Mouse (Mus musculus): ENCODE measurements around the gene Hecw1. TPM values are rescaled to one million over a fixed set of nuclear protein-coding genes. Genes with fewer than 3 reads are reported as not detected.

The Hecw1 gene
- polyA plus RNA-seq (2012; ENCODE audit: insufficient read depth, insufficient read length, missing spikeins) = not detected in 2 replicates

DNA sequence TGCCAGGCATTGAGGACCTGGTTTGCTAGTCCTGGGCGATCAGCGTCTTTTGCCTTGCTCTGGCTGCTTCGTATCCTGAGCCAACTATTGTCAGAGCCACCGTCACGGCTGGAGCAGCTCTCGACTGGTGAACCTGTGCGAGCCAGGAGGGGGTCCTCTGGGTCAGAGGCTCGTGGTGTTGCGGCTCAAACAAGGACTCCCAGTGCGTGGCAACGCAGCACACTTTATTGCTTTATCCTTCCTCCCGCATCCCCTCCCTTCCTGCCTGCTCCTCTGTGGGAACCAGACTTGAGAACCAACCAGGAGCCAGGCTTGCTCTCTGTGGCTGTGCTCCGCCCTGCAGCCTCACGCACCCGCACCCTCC is at the start of gene Hecw1:
Gene Hecw1 (minus strand): TSS at position 323 of the 364 bp plus-strand sequence.
- H3K4me1 ChIP-seq (ENCODE audit: control insufficient read depth, insufficient read depth, insufficient read length, low read length) = no peaks in the 10 kb centered on the region; the same call in 1 of the 2 replicates
- H3K27ac ChIP-seq (replicated peaks; ENCODE audit: low read depth, low read length) = no peak within 1 kb of the TSS
- no peak within 1 kb of the TSS for H3K4me3 ChIP-seq (ENCODE audit: insufficient read depth, low read depth, low read length)

DNA sequence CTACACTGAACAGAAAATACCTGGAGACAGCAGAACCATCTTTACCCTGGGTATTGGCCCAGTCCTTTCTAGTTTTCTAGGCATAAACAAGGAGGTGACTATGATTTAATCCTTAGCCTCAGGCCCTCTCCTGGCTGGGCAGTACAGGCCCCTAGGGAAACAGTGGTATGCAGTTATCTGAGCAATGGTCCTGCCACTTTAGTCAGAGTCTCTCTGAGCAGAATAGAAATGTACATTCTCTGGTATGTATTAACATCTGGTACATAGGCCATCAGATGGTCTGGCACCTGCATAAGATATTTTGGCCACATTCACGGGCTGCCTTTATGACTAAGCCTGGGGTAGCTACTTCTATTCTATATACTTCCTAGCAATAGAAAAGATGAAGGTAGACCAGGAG is 38.3 kb upstream of the Hecw1 start:
- Histone ChIP-seq H3K27ac (replicated peaks; ENCODE audit: low read depth, low read length) (no peak overlapping the region), H3K4me3 (ENCODE audit: insufficient read depth, low read depth, low read length) (no peak overlapping the region)

DNA sequence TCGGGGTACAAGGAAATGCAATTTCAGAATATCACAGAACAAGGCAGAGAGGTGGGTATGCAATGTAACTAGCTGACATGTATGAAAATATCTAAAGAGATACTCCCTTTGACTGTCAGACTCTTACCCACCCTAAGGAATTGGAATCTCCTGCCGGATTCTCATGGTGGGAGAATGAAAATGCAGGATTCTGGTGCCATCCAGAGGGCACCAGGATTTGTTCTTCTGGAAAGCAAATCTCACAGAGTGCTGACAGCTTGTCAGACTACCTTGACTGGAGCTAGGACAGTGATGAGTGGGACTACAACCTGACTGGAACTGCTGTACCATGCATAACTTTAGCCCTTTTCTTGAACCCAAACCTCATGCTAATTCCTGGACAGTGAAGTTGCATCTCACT is 29.6 kb upstream of the Hecw1 start:
- Histone ChIP-seq H3K27ac (replicated peaks; ENCODE audit: low read depth, low read length) (no peak overlapping the region), H3K4me1 (ENCODE audit: control insufficient read depth, insufficient read depth, insufficient read length, low read length) (no peaks in the 10 kb centered on the region), H3K4me3 (ENCODE audit: insufficient read depth, low read depth, low read length) (no peak overlapping the region)

More for the DNA sequence above, 38.3 kb upstream of the Hecw1 start:
- H3K4me1 ChIP-seq (ENCODE audit: control insufficient read depth, insufficient read depth, insufficient read length, low read length) = no peaks in the 10 kb centered on the region

DNA sequence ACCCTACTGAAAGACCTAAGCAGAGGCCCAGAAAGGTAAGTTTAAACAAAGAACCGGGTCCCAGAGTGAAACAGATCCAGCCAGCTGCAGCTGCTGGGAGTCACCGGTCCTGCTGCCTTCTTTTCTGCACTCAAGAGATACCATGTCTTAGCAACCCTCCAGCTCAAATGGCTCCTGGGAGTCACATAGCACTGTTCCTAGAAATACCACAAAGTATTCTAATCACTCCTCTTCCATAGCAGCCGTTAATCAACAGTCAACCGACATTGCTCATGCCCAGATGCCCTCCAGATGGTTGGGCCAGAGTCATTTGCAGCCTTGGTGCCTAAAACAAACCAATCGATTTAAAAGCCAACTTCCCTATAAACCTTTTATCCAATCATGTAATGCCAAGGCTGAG is 19.8 kb upstream of the Hecw1 start:
- Histone ChIP-seq H3K4me1 (ENCODE audit: control insufficient read depth, insufficient read depth, insufficient read length, low read length) (no peaks in the 10 kb centered on the region), H3K27ac (replicated peaks; ENCODE audit: low read depth, low read length) (no peak overlapping the region), H3K4me3 (ENCODE audit: insufficient read depth, low read depth, low read length) (no peak overlapping the region)

DNA sequence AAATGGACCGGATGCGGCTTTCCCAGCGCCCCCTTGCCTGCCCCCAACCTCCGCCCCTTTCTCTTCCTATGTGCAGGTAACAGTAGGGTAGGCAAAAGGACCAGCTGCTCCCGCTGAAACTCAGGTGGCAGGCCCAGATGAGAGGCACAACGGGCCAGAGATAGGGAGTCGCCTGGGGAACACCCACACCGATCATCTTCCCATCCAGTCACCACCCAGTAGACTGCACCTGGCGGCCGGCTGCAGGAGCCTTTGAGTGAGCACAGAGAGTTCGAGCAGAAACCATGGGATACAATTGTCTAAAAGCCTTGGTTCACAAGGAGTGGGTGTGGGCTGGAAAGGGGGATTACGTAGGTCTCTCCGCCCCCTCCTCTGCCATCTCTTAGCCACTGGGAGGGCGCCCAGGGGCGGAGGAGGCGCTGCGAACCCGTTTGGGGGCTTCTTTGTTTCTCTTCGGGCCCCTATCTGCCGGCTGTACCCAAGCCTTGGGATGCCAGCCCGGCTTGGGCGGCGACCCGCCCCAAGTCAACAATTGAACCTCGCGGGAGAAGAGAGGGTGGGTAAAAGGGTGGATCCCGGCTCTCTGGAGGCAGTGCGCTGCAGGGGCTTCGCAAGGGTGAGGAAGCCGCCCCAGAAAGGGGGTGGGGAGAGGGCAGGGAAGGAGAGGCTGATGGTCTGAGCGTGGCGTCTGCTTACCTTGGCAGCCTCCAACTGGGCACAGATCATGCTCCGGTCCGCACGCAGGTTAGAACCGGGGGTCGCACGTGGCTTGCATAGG is 711 bp downstream of the Hecw1 start:
- H3K4me1 ChIP-seq (ENCODE audit: control insufficient read depth, insufficient read depth, insufficient read length, low read length) = no peaks in the 10 kb centered on the region; the same call in 1 of the 2 replicates
- no peak overlapping the region for H3K27ac ChIP-seq (replicated peaks; ENCODE audit: low read depth, low read length)
- H3K4me3 ChIP-seq (ENCODE audit: insufficient read depth, low read depth, low read length) = no peak overlapping the region

DNA sequence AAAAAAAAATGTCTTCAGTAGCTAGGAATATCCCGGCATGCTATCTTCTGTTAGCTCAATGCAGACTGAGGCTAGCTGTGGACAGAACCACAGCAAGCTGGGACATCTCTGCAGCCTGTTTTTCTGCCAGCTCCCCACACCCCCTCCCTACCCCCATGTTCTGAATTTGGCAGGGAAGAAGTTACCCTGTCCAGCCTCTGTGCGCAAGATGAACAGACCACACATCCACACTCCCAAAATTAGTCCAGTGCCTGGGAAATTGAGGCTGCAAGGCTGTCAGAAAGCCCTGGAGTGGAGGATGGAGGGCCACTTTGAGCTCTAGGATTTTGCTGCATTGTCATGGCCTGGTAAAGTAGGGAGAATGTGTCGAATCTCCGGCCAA is 1.3 kb downstream of the Hecw1 start:
- Histone ChIP-seq H3K27ac (replicated peaks; ENCODE audit: low read depth, low read length) (no peak overlapping the region), H3K4me3 (ENCODE audit: insufficient read depth, low read depth, low read length) (no peak overlapping the region), H3K4me1 (ENCODE audit: control insufficient read depth, insufficient read depth, insufficient read length, low read length) (no peaks in the 10 kb centered on the region; the same call in 1 of the 2 replicates)

DNA sequence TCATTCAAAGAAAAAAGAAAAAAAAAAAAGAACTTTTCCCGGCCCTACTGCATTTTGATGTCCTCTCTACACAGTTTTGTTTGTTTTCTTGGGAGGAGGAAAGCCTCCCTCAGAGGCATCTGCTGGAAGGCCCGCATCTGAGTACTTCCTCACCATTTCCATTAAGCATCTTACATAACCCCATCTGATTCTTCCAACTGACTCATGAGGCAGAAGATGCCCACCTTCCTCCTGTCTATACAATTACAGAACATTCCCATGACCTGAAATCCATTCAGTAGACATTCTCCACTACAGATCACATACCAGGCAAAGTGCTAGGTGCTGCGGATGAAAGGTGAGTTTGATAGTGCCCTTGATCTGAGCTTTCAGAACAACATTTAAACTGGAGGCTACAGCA is 3.4 kb downstream of the Hecw1 start:
- no peak overlapping the region for H3K4me3 ChIP-seq (ENCODE audit: insufficient read depth, low read depth, low read length)
- H3K27ac ChIP-seq (replicated peaks; ENCODE audit: low read depth, low read length) = no peak overlapping the region
- H3K4me1 ChIP-seq (ENCODE audit: control insufficient read depth, insufficient read depth, insufficient read length, low read length) = no peaks in the 10 kb centered on the region; the same call in 1 of the 2 replicates

DNA sequence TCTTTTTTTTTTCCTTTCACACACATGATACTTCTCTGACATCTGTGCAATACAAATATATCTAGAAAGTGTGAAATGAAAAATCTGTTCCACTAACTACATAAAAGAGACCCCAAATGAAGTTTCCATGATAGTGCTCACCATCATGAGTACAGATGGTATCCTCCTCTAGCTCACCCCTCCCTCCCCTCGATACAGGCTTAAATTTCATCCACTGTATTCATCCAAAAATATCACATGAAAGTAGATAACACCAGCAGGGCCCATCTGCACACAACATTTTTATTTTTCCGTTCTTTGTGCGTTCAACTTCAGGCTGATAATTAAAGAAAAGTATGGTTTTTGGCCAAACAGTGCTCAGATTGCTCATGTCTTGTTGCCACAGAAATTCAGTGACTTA is 5.5 kb downstream of the Hecw1 start:
- Histone ChIP-seq H3K4me3 (ENCODE audit: insufficient read depth, low read depth, low read length) (no peak overlapping the region), H3K27ac (replicated peaks; ENCODE audit: low read depth, low read length) (no peak overlapping the region), H3K4me1 (ENCODE audit: control insufficient read depth, insufficient read depth, insufficient read length, low read length) (no peaks in the 10 kb centered on the region)

DNA sequence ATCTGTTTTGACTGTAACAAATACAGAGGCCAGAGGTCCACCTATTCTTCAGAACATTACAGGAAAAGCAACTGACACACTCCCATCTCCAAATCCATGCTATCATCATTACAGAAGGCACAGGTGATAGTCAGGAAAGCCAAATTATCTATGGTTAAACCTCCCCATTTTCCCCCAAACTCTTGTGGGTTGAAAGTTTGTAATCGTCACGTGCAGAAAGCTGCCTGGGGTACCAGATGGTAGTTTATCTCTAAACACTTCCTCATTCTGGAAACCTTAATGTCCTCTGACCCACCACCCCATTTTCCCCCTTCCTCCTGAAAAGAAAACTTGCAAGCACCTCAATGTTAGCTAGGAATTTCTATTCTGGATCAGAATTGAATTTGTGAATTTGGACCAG is 7.9 kb downstream of the Hecw1 start:
- Histone ChIP-seq H3K4me1 (ENCODE audit: control insufficient read depth, insufficient read depth, insufficient read length, low read length) (no peaks in the 10 kb centered on the region), H3K4me3 (ENCODE audit: insufficient read depth, low read depth, low read length) (no peak overlapping the region), H3K27ac (replicated peaks; ENCODE audit: low read depth, low read length) (no peak overlapping the region)

DNA sequence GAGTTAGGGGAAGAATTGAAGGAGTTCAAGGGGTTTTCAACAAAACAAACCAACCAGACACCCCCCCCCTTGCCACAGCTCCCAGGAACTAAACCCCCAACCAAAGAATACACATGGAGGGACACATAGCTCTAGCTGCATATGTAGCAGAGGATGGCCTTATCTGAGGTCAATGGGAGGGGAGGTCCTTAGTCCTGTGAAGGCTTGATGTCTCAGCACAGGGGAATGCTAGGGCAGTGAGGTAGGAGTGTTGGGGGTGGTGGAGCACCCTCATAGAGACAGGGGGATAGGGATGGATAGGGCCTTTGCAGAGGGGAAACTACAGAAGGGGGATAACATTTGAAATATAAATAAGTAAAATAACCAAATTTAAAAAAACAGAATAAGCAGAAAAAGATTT is 9.1 kb downstream of the Hecw1 start:
- Histone ChIP-seq H3K4me3 (ENCODE audit: insufficient read depth, low read depth, low read length) (no peak overlapping the region), H3K4me1 (ENCODE audit: control insufficient read depth, insufficient read depth, insufficient read length, low read length) (no peaks in the 10 kb centered on the region), H3K27ac (replicated peaks; ENCODE audit: low read depth, low read length) (no peak overlapping the region)

DNA sequence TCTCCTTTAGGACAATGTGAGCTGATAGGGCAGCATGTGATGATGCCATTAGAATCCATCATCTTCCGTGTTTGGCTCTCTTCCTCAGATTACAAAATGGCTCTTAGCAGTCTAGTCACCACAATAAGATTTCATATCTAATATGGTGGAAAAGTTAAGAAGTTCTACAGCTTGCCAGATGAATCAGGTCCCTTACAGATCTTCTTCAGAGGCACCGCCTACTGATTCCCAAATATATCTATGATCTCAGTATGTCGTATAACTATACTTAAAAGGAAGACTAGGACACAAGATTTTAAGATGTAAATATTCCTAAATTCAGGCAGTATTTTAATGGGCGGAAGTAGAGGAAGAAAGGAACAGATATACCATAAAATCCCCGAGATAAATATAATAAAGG is 16.3 kb downstream of the Hecw1 start:
- Histone ChIP-seq H3K4me1 (ENCODE audit: control insufficient read depth, insufficient read depth, insufficient read length, low read length) (no peaks in the 10 kb centered on the region), H3K27ac (replicated peaks; ENCODE audit: low read depth, low read length) (no peak overlapping the region), H3K4me3 (ENCODE audit: insufficient read depth, low read depth, low read length) (no peak overlapping the region)

DNA sequence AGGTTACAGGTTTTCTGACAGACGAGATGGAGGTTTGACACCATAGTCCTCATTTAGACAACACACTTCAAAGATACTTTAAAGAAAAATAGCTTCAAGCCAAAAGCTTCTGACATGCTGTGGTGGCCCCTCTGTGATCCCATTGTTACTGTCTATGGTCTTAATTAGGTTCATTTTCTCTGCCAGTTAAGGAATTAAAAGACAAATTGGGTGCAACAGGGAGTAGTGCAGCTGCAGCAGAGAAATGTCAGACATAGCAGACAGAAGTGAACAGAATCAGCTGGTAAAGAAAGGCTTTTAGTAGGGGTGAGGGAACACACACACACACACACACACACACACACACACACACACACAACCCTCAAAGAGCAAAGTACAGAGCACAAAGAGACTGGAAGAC is 22.8 kb downstream of the Hecw1 start:
- Histone ChIP-seq H3K4me1 (ENCODE audit: control insufficient read depth, insufficient read depth, insufficient read length, low read length) (no peaks in the 10 kb centered on the region), H3K27ac (replicated peaks; ENCODE audit: low read depth, low read length) (no peak overlapping the region), H3K4me3 (ENCODE audit: insufficient read depth, low read depth, low read length) (no peak overlapping the region)

DNA sequence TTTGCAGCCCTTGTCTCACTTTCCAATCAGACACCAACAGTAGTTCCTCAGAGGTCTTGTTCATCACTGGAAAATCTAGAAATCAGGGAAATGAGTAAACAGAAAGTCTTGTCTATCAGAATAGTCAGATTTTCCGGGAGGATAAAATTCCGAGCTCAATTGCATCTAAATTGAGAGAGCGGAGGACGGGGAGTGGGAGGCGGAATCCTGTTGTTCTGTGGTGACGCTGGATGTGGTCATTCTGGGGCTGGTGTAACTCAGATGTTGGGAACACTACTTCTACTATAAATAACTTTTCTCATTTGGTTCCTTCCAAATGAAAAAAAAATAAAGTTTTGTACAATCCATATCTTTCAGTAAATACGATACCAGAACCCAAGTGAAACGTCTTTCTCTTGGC is 24.2 kb downstream of the Hecw1 start:
- Histone ChIP-seq H3K4me1 (ENCODE audit: control insufficient read depth, insufficient read depth, insufficient read length, low read length) (no peaks in the 10 kb centered on the region), H3K27ac (replicated peaks; ENCODE audit: low read depth, low read length) (no peak overlapping the region), H3K4me3 (ENCODE audit: insufficient read depth, low read depth, low read length) (no peak overlapping the region)

DNA sequence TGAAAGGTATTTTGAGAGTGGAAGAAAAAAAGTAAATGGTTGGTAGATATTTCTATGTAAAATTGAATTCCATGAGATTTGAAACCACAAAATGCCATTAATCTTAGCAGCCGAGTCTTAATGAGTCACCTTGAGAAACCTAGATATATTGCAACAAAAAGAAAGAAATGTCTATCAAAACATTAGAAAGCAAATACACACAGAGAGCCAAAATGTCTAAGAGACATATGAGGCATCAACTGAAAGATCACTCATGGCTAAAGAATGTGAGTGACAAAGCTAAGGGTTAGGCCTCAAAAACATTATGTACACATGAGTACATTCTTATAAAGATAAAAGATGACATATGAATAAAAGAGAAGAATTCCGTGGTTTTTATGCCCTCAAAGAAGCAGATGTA is 26.1 kb downstream of the Hecw1 start:
- no peak overlapping the region for H3K4me3 ChIP-seq (ENCODE audit: insufficient read depth, low read depth, low read length)

DNA sequence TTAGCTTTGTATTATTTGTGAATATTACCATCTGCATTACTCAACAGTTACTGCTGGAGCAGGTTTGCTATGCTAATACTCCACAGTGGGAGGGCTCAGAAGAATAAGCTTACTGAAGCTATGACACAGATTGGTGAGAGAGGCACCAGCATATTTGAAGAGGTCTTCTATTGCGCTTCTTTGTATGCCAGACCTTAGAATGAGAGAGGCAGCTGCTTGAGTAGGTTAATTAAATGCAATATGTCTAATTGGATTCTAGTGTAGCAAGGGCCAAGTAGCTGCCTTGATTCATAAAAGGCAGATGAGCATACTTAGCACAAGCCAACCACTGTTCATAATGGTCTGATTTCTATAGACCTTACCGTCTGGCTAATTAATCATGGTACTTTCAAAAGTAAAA is 35.2 kb downstream of the Hecw1 start:
- Histone ChIP-seq H3K4me1 (ENCODE audit: control insufficient read depth, insufficient read depth, insufficient read length, low read length) (no peaks in the 10 kb centered on the region), H3K4me3 (ENCODE audit: insufficient read depth, low read depth, low read length) (no peak overlapping the region), H3K27ac (replicated peaks; ENCODE audit: low read depth, low read length) (no peak overlapping the region)

More for the DNA sequence above, 26.1 kb downstream of the Hecw1 start:
- no peak overlapping the region for H3K27ac ChIP-seq (replicated peaks; ENCODE audit: low read depth, low read length)
- no peaks in the 10 kb centered on the region for H3K4me1 ChIP-seq (ENCODE audit: control insufficient read depth, insufficient read depth, insufficient read length, low read length)

DNA sequence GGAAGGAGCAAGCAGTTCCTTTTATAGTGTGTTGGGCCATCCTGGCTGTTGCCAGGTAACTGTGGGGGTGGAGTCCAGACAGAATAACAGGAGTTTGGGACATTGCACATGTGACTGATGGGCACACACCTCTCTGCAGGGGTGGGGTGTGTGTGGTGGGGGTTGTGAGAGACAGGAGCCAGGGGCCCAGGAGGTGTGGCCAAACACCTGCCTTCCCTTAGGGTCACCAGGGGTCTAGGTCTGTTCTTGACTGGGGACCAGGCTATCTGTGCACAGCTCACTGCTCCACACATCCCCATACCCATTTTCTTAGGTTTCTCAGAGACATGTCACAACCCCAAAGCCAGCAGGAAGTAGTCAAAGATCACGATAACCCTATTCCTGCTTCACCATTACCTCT is 51.9 kb downstream of the Hecw1 start:
- Histone ChIP-seq H3K4me3 (ENCODE audit: insufficient read depth, low read depth, low read length) (no peak overlapping the region), H3K27ac (replicated peaks; ENCODE audit: low read depth, low read length) (no peak overlapping the region), H3K4me1 (ENCODE audit: control insufficient read depth, insufficient read depth, insufficient read length, low read length) (no peaks in the 10 kb centered on the region)
